Mouse (Mus musculus): ENCODE results near the gene Gm8011.
"Not testable (repeated sequence)": the region's sequence is repeated elsewhere in the genome, so short reads cannot be mapped to it uniquely, and the experiment has no call there.

Gm8011 gene

DNA sequence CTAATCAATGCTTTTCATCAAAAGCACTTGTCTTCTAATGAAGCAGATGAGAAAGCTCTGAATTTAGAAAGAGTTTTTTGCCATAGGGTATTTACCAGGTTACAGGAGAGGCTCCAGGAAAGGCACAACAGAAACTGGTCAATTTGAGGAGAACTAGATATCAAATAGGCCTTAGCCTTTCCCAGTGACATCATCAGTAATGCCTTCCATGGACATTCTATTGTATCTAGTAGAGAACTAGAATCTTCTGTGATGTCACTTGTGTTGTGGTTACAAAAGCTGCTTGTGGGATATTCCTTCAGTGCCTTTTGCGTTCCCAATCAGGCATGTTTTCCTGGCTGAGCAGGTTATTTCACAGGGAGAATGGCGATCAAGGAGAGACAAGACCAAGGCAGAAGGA, at the start of gene Gm8011:
Gene Gm8011 (plus strand): TSS at position 301 of the 400 bp plus-strand sequence.
- DNase-seq, result not testable (repeated sequence)

- not testable (repeated sequence) for DNase-seq
Measured at GRCm38 (mm10) chr14:42439573-42439972, 24.1 kb upstream of the Gm8011 start, which contains the start of gene Gm8005. TSS of gene Gm8005 (minus strand) at chr14:42439673.

DNA sequence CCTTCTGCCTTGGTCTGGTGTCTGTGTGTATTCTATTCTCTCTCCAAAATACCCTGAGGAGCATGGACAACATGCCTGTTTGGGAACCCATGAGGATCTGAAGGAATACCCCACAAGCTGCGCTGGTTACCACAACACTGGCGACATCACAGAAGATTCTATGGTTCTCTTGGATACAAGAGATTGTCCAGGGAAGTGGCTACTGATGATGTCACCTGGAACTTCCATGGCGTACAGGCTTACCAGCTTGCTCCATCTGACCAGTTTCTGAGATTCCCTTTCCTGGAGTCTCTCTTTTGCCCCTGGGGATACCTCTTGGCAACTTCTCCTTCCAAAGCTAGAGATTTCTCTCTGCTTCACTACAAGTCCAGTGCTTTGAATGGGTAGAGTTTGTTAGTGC, 38.6 kb downstream of the Gm8011 start, which contains the start of gene Gm8020:
Gene Gm8020 (minus strand): TSS at position 101 of the 400 bp plus-strand sequence.
- not testable (repeated sequence) for DNase-seq
